Mouse (Mus musculus): Measurements from ENCODE around the gene Recql5.

The Recql5 gene

GRCm38 (mm10) chr11:115933108-115933746, at the start of gene Recql5, which contains the start of gene Sap30bp:
Gene Recql5, minus strand, starts transcription at chr11:115933477.
Gene Sap30bp, plus strand, starts transcription at chr11:115933282.
- peak; percentile 97 for DNase-seq

- no peak for DNase-seq
Observed at GRCm38 (mm10) chr11:115982472-115982871, 49.2 kb upstream of the Recql5 start.

- peak; percentile 8 for DNase-seq
Observed at GRCm38 (mm10) chr11:115975544-115975943, 42.3 kb upstream of the Recql5 start.

GRCm38 (mm10) chr11:115975083-115975420, 41.8 kb upstream of the Recql5 start:
- no peak for DNase-seq

GRCm38 (mm10) chr11:115974309-115975082, 41.2 kb upstream of the Recql5 start, which contains the start of gene Itgb4:
Gene Itgb4, plus strand, starts transcription at chr11:115974709.
- DNase-seq = peak; percentile 84

- no peak for DNase-seq
Observed at GRCm38 (mm10) chr11:115971016-115971415, 37.7 kb upstream of the Recql5 start.

- no peak for DNase-seq
Observed at GRCm38 (mm10) chr11:115970006-115970673, 36.9 kb upstream of the Recql5 start.

- no peak for DNase-seq
Observed at GRCm38 (mm10) chr11:115968731-115969405, 35.6 kb upstream of the Recql5 start.

GRCm38 (mm10) chr11:115964977-115965604, 31.8 kb upstream of the Recql5 start:
- DNase-seq = no peak

GRCm38 (mm10) chr11:115962651-115963412, 29.6 kb upstream of the Recql5 start:
- DNase-seq = no peak

- DNase-seq = no peak
Observed at GRCm38 (mm10) chr11:115959018-115959417, 25.7 kb upstream of the Recql5 start.

GRCm38 (mm10) chr11:115957971-115958370, 24.7 kb upstream of the Recql5 start:
- DNase-seq = no peak

- no peak for DNase-seq
Observed at GRCm38 (mm10) chr11:115956453-115956852, 23.2 kb upstream of the Recql5 start.

GRCm38 (mm10) chr11:115955195-115955858, 22.1 kb upstream of the Recql5 start:
- DNase-seq = no peak

GRCm38 (mm10) chr11:115954712-115955111, 21.4 kb upstream of the Recql5 start:
- no peak for DNase-seq

- DNase-seq = no peak
Observed at GRCm38 (mm10) chr11:115950719-115951118, 17.4 kb upstream of the Recql5 start.

- DNase-seq = no peak
Observed at GRCm38 (mm10) chr11:115948316-115948715, 15.0 kb upstream of the Recql5 start.

- no peak for DNase-seq
Observed at GRCm38 (mm10) chr11:115946221-115946828, 13.0 kb upstream of the Recql5 start.

- no peak for DNase-seq
Observed at GRCm38 (mm10) chr11:115945247-115945646, 12.0 kb upstream of the Recql5 start.

- DNase-seq = no peak
Observed at GRCm38 (mm10) chr11:115941980-115942379, 8.7 kb upstream of the Recql5 start.

Measured in thymus, postnatal 25 days (tissue).